Comparison of ENCODE assay signal across 17 mouse cellular contexts in the genomic region with DNA sequence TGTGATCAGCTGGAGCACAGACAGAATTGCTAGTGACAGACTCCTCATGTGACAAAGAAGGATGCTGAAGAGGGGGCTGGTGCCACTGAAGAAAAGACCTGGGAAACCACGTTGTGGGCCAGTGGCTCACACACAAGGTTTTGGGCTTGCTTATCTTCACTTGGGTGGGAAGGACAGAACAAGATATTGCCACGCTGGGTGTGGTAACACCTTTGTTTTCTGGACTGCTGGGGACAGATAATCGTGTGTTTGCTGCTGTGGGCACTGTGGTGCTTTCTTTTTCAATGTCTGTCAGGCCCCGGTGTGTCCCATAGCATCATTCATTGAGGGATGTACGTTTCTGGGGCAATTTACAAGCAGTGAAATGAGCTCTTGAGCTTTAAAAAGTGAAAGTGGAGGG. TPM values are rescaled to one million over a fixed set of nuclear protein-coding genes. Genes with fewer than 3 reads are reported as not detected.
DNase-seq lines count a peak whose midpoint lies in the region; ATAC-seq and TF ChIP-seq lines count a peak whose summit lies in the region.
"Had no signal": no experiment of that assay in that cellular context is flagged by ENCODE, and none has a peak within 500 bp of the region (broad histone marks: within the 10 kb centered on the region; RNA-seq: fewer than 3 reads in every experiment).

No protein-coding gene starts in this region.

- peak; percentile 55 for ATAC-seq in erythroblast, adult 5-6 weeks (replicated peaks; ENCODE audit: low FRiP score, poor library complexity, severe bottlenecking)
- peak; percentile 86 for ATAC-seq in liver, embryonic 14.5 days (ENCODE audit: insufficient read depth)
- ATAC-seq: intestine, embryonic 15.5 days had no signal

- DNase-seq in spleen, postnatal 36 days (ENCODE audit: low spot score in 2 of 2), result peak; percentile 24 to 27
- DNase-seq in spleen, postnatal 14 days (ENCODE audit: low spot score in 2 of 2), result no peak
- DNase-seq in liver, embryonic 14.5 days (ENCODE audit: low read depth in 3 of 3, low spot score in 3 of 3), result peak; percentile 69 to 74 (median 71)
- DNase-seq in layer of hippocampus, adult 11-12 months (ENCODE audit: low spot score), result no peak
- no peak for DNase-seq in cerebellum, postnatal 36 days
- no peak for DNase-seq in cerebellum, postnatal 4 days (ENCODE audit: low spot score in 2 of 2)
- DNase-seq: adrenal gland, postnatal 10 days; cerebellum, adult 9-10 months; kidney, postnatal 10 days; left cerebral cortex, postnatal 4 days had no signal

- WGBS in liver, embryonic 14.5 days (ENCODE audit: insufficient replicate concordance), result 10% methylated on average over 5 of the region's 5 CpGs

- no peak for TF ChIP-seq CTCF in liver, embryonic 14.5 days (IDR thresholded peaks at IDR 0.05; ENCODE audit: low read depth)

- 0 out of 2 replicates have a peak overlapping the region, but pooled peaks have one; percentile 9 for H3K9ac ChIP-seq in liver, embryonic 14.5 days (replicated peaks)
- H3K9ac ChIP-seq: heart, embryonic 15.5 days; hindbrain, embryonic 13.5 days; intestine, embryonic 15.5 days; lung, embryonic 15.5 days had no signal

- no peaks in the 10 kb centered on the region for H3K36me3 ChIP-seq in liver, embryonic 14.5 days (replicated peaks; ENCODE audit: control insufficient read depth, insufficient read depth, low read depth)
- H3K36me3 ChIP-seq: heart, embryonic 15.5 days; hindbrain, embryonic 13.5 days; intestine, embryonic 15.5 days; lung, embryonic 15.5 days had no signal

- no peaks in the 10 kb centered on the region for H3K9me3 ChIP-seq in liver, embryonic 14.5 days (ENCODE audit: control insufficient read depth, low read length)
- H3K9me3 ChIP-seq: heart, embryonic 15.5 days; hindbrain, embryonic 13.5 days; intestine, embryonic 15.5 days; lung, embryonic 15.5 days had no signal

- peak overlapping the region; percentile 69 for H3K27ac ChIP-seq in liver, embryonic 14.5 days
- H3K27ac ChIP-seq: heart, embryonic 15.5 days; hindbrain, embryonic 13.5 days; intestine, embryonic 15.5 days; lung, embryonic 15.5 days had no signal

- H3K4me1 ChIP-seq in liver, embryonic 14.5 days (replicated peaks; ENCODE audit: control insufficient read depth in 2 of 2, insufficient read depth in 2 of 2, low read length in 1 of 2), result peaks cover 27 to 41% of the 10 kb centered on the region in 2 experiments
- H3K4me1 ChIP-seq: hindbrain, embryonic 13.5 days had no signal

- peak; percentile 90 for TF ChIP-seq EP300 in liver, embryonic 14.5 days (IDR thresholded peaks at IDR 0.05; ENCODE audit: low read depth)

- peak overlapping the region; percentile 56 for H3K4me2 ChIP-seq in liver, embryonic 14.5 days (ENCODE audit: low read depth)
- H3K4me2 ChIP-seq: heart, embryonic 15.5 days; hindbrain, embryonic 13.5 days; intestine, embryonic 15.5 days; lung, embryonic 15.5 days; midbrain, embryonic 11.5 days had no signal

- H3K27me3 ChIP-seq in liver, embryonic 14.5 days (ENCODE audit: control insufficient read depth, insufficient read depth, low read length), result no peaks in the 10 kb centered on the region
- H3K27me3 ChIP-seq: heart, embryonic 15.5 days; hindbrain, embryonic 13.5 days; intestine, embryonic 15.5 days; lung, embryonic 15.5 days had no signal

- H3K4me3 ChIP-seq in liver, embryonic 14.5 days (ENCODE audit: insufficient read depth in 1 of 2, low read depth in 2 of 2, low read length in 2 of 2), result peak overlapping the region in 1 of 2 experiments; percentile 4; a peak in 1 of 4 replicates
- H3K4me3 ChIP-seq: heart, embryonic 15.5 days; hindbrain, embryonic 13.5 days; intestine, embryonic 15.5 days; lung, embryonic 15.5 days; myocyte had no signal

RNA-seq across cellular contexts. Expression of a gene that starts 41.7 kb away (rescaled TPM):
- total RNA-seq in erythroblast, adult 5-6 weeks (2015; ENCODE audit: low replicate concordance), result 601 and 720 TPM in 2 replicates
- total RNA-seq in erythroblast, adult 5-6 weeks (2017; ENCODE audit: low replicate concordance), result 1,621 and 2,086 TPM in 2 replicates
- 84.9 and 140 TPM in 2 replicates for polyA plus RNA-seq in liver, embryonic 14.5 days (2012; rRNA removed)
- polyA plus RNA-seq in liver, embryonic 14.5 days (2014; fragmentation: Nextera tagmentation; extraction: Ambion mirVana), result 136 and 143 TPM in 2 replicates

Comparison
In these comparisons a context has a peak if more than half of its experiments do, and no peak if none do; other contexts are left out.
1. DNase-seq: peak in spleen, postnatal 36 days (2 of 2) and liver, embryonic 14.5 days (3 of 3); none in spleen, postnatal 14 days (0 of 2), layer of hippocampus, adult 11-12 months (single experiment), cerebellum, postnatal 36 days (0 of 2) and cerebellum, postnatal 4 days (0 of 2).